In genomic region chr13:21166936-21167909, GRCm38 (mm10) we compare ENCODE assay signal across 8 mouse cellular contexts. TPM values are rescaled to one million over a fixed set of nuclear protein-coding genes. Genes with fewer than 3 reads are reported as not detected.
DNase-seq lines count a peak whose midpoint lies in the region; ATAC-seq and TF ChIP-seq lines count a peak whose summit lies in the region.

No protein-coding gene starts in this region.

- ATAC-seq in common myeloid progenitor, adult 5-6 weeks (replicated peaks; ENCODE audit: low read depth, poor library complexity, severe bottlenecking) = peak; percentile 12; the same call in 1 of the 2 replicates
- peak; percentile 60 for ATAC-seq in hindbrain, embryonic 16.5 days
- ATAC-seq in megakaryocyte progenitor cell, adult 5-6 weeks (replicated peaks; ENCODE audit: poor library complexity) = peak; percentile 32

- no peaks in the 10 kb centered on the region for H3K27me3 ChIP-seq in hindbrain, embryonic 16.5 days (replicated peaks; ENCODE audit: control insufficient read depth, insufficient read depth, low read length)

- WGBS in hindbrain, embryonic 16.5 days = 1% methylated on average over 27 of the region's 27 CpGs

- peak overlapping the region; percentile 63 for H3K9ac ChIP-seq in hindbrain, embryonic 16.5 days (ENCODE audit: low read depth, low read length)

- no peaks in the 10 kb centered on the region for H3K36me3 ChIP-seq in hindbrain, embryonic 16.5 days (ENCODE audit: control insufficient read depth, insufficient read depth, low read length)

- DNase-seq in adrenal gland, adult (ENCODE audit: inconsistent age in 2 of 2, low spot score in 1 of 2) = peak; percentile 81 to 95
- DNase-seq in adrenal gland, postnatal 4 days (ENCODE audit: low spot score in 2 of 2) = no peak
- DNase-seq in gastrocnemius, adult 2 months = peak; percentile 70
- DNase-seq in left cerebral cortex, postnatal 14 days (ENCODE audit: low spot score in 2 of 2) = peak; percentile 86 to 91
- DNase-seq in right cerebral cortex, postnatal 4 days = peak; percentile 79

- H3K4me1 ChIP-seq in hindbrain, embryonic 16.5 days (ENCODE audit: control insufficient read depth, insufficient read depth, low read depth, low read length) = peaks cover 9% of the 10 kb centered on the region

- TF ChIP-seq CTCF in gastrocnemius, adult 2 months (IDR thresholded peaks at IDR 0.05) = no peak

- peak overlapping the region; percentile 98 for H3K4me2 ChIP-seq in hindbrain, embryonic 16.5 days (ENCODE audit: low read length)

- peak overlapping the region; percentile 82 for H3K4me3 ChIP-seq in gastrocnemius, adult 2 months
- peak overlapping the region; percentile 66 for H3K4me3 ChIP-seq in hindbrain, embryonic 16.5 days (ENCODE audit: low read length)

- H3K9me3 ChIP-seq in hindbrain, embryonic 16.5 days (ENCODE audit: control insufficient read depth, low read length) = no peaks in the 10 kb centered on the region

- intact Hi-C loops in gastrocnemius, adult 2 months (cut with DNase I) = loop anchor here (5.0 kb wide), 1 partner anchor 545 kb away; no protein-coding TSS in a partner anchor
- intact Hi-C loops in left cerebral cortex, postnatal 14 days (cut with DNase I) = loop anchor here (10.0 kb wide), 2 partner anchors 548 to 778 kb away; partner anchors contain the start of genes Hist1h2ai, Hist1h2bl, Hist1h3h and Zfp184

- peak overlapping the region; percentile 58; the same call in 1 of the 2 replicates for H3K27ac ChIP-seq in gastrocnemius, adult 2 months
- peak overlapping the region; percentile 44; the same call in 1 of the 2 replicates for H3K27ac ChIP-seq in hindbrain, embryonic 16.5 days (ENCODE audit: low read depth, low read length)

RNA-seq across cellular contexts. Expression of gene Trim27, which starts 12.0 kb away (rescaled TPM):
- total RNA-seq in adrenal gland, postnatal 4 days (2021) = 10 to 100 TPM; 73.3 to 75.1 TPM
- 162 and 186 TPM in 2 replicates for total RNA-seq in common myeloid progenitor, adult 5-6 weeks (2017)
- total RNA-seq in gastrocnemius, adult 2 months (2021) = 10 to 100 TPM; 23.8 to 26.4 TPM
- polyA plus RNA-seq in hindbrain, embryonic 16.5 days (2015; fragmentation: Nextera tagmentation; extraction: Ambion mirVana) = 70.1 and 75.0 TPM in 2 replicates
- 10 to 100 TPM; 35.7 to 42.3 TPM for total RNA-seq in left cerebral cortex, postnatal 14 days (2021)
- 108 and 116 TPM in 2 replicates for total RNA-seq in megakaryocyte progenitor cell, adult 5-6 weeks (2015)
- 170 and 177 TPM in 2 replicates for total RNA-seq in megakaryocyte progenitor cell, adult 5-6 weeks (2017)

RNA-seq across cellular contexts. Expression of gene Olfr1368, which starts 21.6 kb away (rescaled TPM):
- not detected for total RNA-seq in adrenal gland, postnatal 4 days (2021)
- not detected in 2 replicates for total RNA-seq in common myeloid progenitor, adult 5-6 weeks (2017)
- not detected for total RNA-seq in gastrocnemius, adult 2 months (2021)
- polyA plus RNA-seq in hindbrain, embryonic 16.5 days (2015; fragmentation: Nextera tagmentation; extraction: Ambion mirVana) = not detected in 2 replicates
- not detected for total RNA-seq in left cerebral cortex, postnatal 14 days (2021)
- not detected in 2 replicates for total RNA-seq in megakaryocyte progenitor cell, adult 5-6 weeks (2015)
- not detected in 2 replicates for total RNA-seq in megakaryocyte progenitor cell, adult 5-6 weeks (2017)

RNA-seq across cellular contexts. Expression of gene Olfr263, which starts 37.8 kb away (rescaled TPM):
- total RNA-seq in adrenal gland, postnatal 4 days (2021) = not detected
- not detected in 2 replicates for total RNA-seq in common myeloid progenitor, adult 5-6 weeks (2017)
- not detected for total RNA-seq in gastrocnemius, adult 2 months (2021)
- not detected in 2 replicates for polyA plus RNA-seq in hindbrain, embryonic 16.5 days (2015; fragmentation: Nextera tagmentation; extraction: Ambion mirVana)
- not detected for total RNA-seq in left cerebral cortex, postnatal 14 days (2021)
- total RNA-seq in megakaryocyte progenitor cell, adult 5-6 weeks (2015) = not detected in 2 replicates
- not detected in 2 replicates for total RNA-seq in megakaryocyte progenitor cell, adult 5-6 weeks (2017)

RNA-seq across cellular contexts. Expression of gene Olfr1369-ps1, which starts 55.9 kb away (rescaled TPM):
- total RNA-seq in adrenal gland, postnatal 4 days (2021) = not detected
- 0.05 TPM in 1 of 2 replicates, not detected in the other for total RNA-seq in common myeloid progenitor, adult 5-6 weeks (2017)
- not detected for total RNA-seq in gastrocnemius, adult 2 months (2021)
- 0.04 and 0.05 TPM in 2 replicates for polyA plus RNA-seq in hindbrain, embryonic 16.5 days (2015; fragmentation: Nextera tagmentation; extraction: Ambion mirVana)
- total RNA-seq in left cerebral cortex, postnatal 14 days (2021) = not detected
- total RNA-seq in megakaryocyte progenitor cell, adult 5-6 weeks (2015) = not detected in 2 replicates
- total RNA-seq in megakaryocyte progenitor cell, adult 5-6 weeks (2017) = not detected in 2 replicates

Comparison
In these comparisons a context has a peak if more than half of its experiments do, and no peak if none do; other contexts are left out.
1. DNase-seq: peak in adrenal gland, adult (2 of 2), gastrocnemius, adult 2 months (single experiment), left cerebral cortex, postnatal 14 days (2 of 2) and right cerebral cortex, postnatal 4 days (single experiment); none in adrenal gland, postnatal 4 days (0 of 2).
2. Peak in every context shown above with its lines, with median percentiles within 50 percentile points of each other: ATAC-seq.